ENCODE assay signal across 10 mouse cellular contexts in genomic region chr3:107536810-107537503, GRCm38 (mm10). TPM values are rescaled to one million over a fixed set of nuclear protein-coding genes. Genes with fewer than 3 reads are reported as not detected.
DNase-seq lines count a peak whose midpoint lies in the region; ATAC-seq lines count a peak whose summit lies in the region.
"Had no signal": no experiment of that assay in that cellular context is flagged by ENCODE, and none has a peak within 500 bp of the region (broad histone marks: within the 10 kb centered on the region; RNA-seq: fewer than 3 reads in every experiment).

No protein-coding gene starts in this region.

- H3K4me2 ChIP-seq in heart, embryonic 11.5 days: peak overlapping the region; percentile 58
- peak overlapping the region; percentile 48 for H3K4me2 ChIP-seq in stomach, embryonic 16.5 days (ENCODE audit: low read depth, low read length)

- H3K9ac ChIP-seq in heart, embryonic 11.5 days (ENCODE audit: low read depth, low read length): peak overlapping the region; percentile 61; the same call in 1 of the 2 replicates
- peak overlapping the region; percentile 61 for H3K9ac ChIP-seq in stomach, embryonic 16.5 days (ENCODE audit: low read length)

- DNase-seq in kidney, postnatal 10 days: peak; percentile 40
- no peak for DNase-seq in kidney, adult 18-20 months
- peak; percentile 60 for DNase-seq in embryo, embryonic 11 days
- peak; percentile 90 for DNase-seq in layer of hippocampus, adult 9-11 months
- peak; percentile 58 for DNase-seq in mesoderm, embryonic 11.5 days (ENCODE audit: low read depth, low spot score)

- peaks cover 13% of the 10 kb centered on the region; the same call in 1 of the 2 replicates for H3K4me1 ChIP-seq in heart, embryonic 11.5 days (ENCODE audit: control insufficient read depth, insufficient read depth, low read length)
- 0 out of 2 replicates have a peak, but pooled peaks cover 9% of the 10 kb centered on the region for H3K4me1 ChIP-seq in stomach, embryonic 16.5 days (ENCODE audit: control insufficient read depth, insufficient read depth, low read length)

- 5% methylated on average over 17 of the region's 17 CpGs for WGBS in heart, embryonic 11.5 days (ENCODE audit: insufficient replicate concordance)
- WGBS in stomach, embryonic 16.5 days: 5% methylated on average over 17 of the region's 17 CpGs

- H3K9me3 ChIP-seq in heart, embryonic 11.5 days (replicated peaks; ENCODE audit: control insufficient read depth, low read length): no peaks in the 10 kb centered on the region
- H3K9me3 ChIP-seq in stomach, embryonic 16.5 days (replicated peaks; ENCODE audit: control insufficient read depth, low read length): no peaks in the 10 kb centered on the region
- H3K9me3 ChIP-seq: G1E had no signal

- peaks cover 15% of the 10 kb centered on the region for H3K27me3 ChIP-seq in heart, embryonic 11.5 days (ENCODE audit: control insufficient read depth, insufficient read depth, low read length)
- 0 out of 2 replicates have a peak, but pooled peaks cover 4% of the 10 kb centered on the region for H3K27me3 ChIP-seq in stomach, embryonic 16.5 days (ENCODE audit: control insufficient read depth, insufficient read depth, low read length)

- H3K4me3 ChIP-seq in heart, embryonic 11.5 days (ENCODE audit: low read depth, low read length): peak overlapping the region; percentile 18
- H3K4me3 ChIP-seq in stomach, embryonic 16.5 days (replicated peaks; ENCODE audit: low read length): peak overlapping the region; percentile 25

- H3K36me3 ChIP-seq in heart, embryonic 11.5 days (ENCODE audit: control insufficient read depth, insufficient read depth, low read length): no peaks in the 10 kb centered on the region
- H3K36me3 ChIP-seq in stomach, embryonic 16.5 days (ENCODE audit: control insufficient read depth, insufficient read depth, low read length): no peaks in the 10 kb centered on the region
- H3K36me3 ChIP-seq: G1E had no signal

- ATAC-seq in heart, embryonic 11.5 days (replicated peaks; ENCODE audit: insufficient number of reproducible peaks, low FRiP score, low TSS enrichment): 0 out of 2 replicates have a peak, but pooled peaks have one; percentile 35
- ATAC-seq in stomach, embryonic 16.5 days (ENCODE audit: insufficient read depth, low FRiP score): peak; percentile 64; the same call in 1 of the 2 replicates
- ATAC-seq in megakaryocyte-erythroid progenitor cell, adult 5-6 weeks (replicated peaks; ENCODE audit: low FRiP score, low TSS enrichment, poor library complexity, severe bottlenecking): no peak

- no peak overlapping the region for H3K27ac ChIP-seq in heart, embryonic 11.5 days (ENCODE audit: low read depth, low read length)
- H3K27ac ChIP-seq in stomach, embryonic 16.5 days (ENCODE audit: low read length): peak overlapping the region; percentile 23; the same call in 1 of the 2 replicates

RNA-seq across cellular contexts. Expression of gene Ubl4b, which starts 17.9 kb away (rescaled TPM):
- not detected in 2 replicates for polyA plus RNA-seq in heart, embryonic 11.5 days (2014; fragmentation: Nextera tagmentation; extraction: Ambion mirVana)
- not detected in 2 replicates for polyA plus RNA-seq in stomach, embryonic 16.5 days (2015; fragmentation: Nextera tagmentation; extraction: Ambion mirVana)
- total RNA-seq in megakaryocyte-erythroid progenitor cell, adult 5-6 weeks (2014; fragmentation: Nextera tagmentation): not detected in 2 replicates
- not detected in 2 replicates for total RNA-seq in megakaryocyte-erythroid progenitor cell, adult 5-6 weeks (2017)
- total RNA-seq: heart, postnatal 36 days had no signal
- polyA plus RNA-seq: G1E had no signal

RNA-seq across cellular contexts. Expression of gene Slc6a17, which starts 19.1 kb away (rescaled TPM):
- 3.3 and 4.0 TPM in 2 replicates for polyA plus RNA-seq in heart, embryonic 11.5 days (2014; fragmentation: Nextera tagmentation; extraction: Ambion mirVana)
- polyA plus RNA-seq in stomach, embryonic 16.5 days (2015; fragmentation: Nextera tagmentation; extraction: Ambion mirVana): 2.1 and 2.2 TPM in 2 replicates
- not detected in 2 replicates for total RNA-seq in megakaryocyte-erythroid progenitor cell, adult 5-6 weeks (2014; fragmentation: Nextera tagmentation)
- total RNA-seq in megakaryocyte-erythroid progenitor cell, adult 5-6 weeks (2017): not detected in 2 replicates
- polyA plus RNA-seq: G1E had no signal

RNA-seq across cellular contexts. Expression of gene Alx3, which starts 57.9 kb away (rescaled TPM):
- polyA plus RNA-seq in heart, embryonic 11.5 days (2014; fragmentation: Nextera tagmentation; extraction: Ambion mirVana): 1.1 and 1.7 TPM in 2 replicates
- polyA plus RNA-seq in stomach, embryonic 16.5 days (2015; fragmentation: Nextera tagmentation; extraction: Ambion mirVana): 0.25 TPM in 1 of 2 replicates, not detected in the other
- total RNA-seq in megakaryocyte-erythroid progenitor cell, adult 5-6 weeks (2014; fragmentation: Nextera tagmentation): not detected in 2 replicates
- not detected in 2 replicates for total RNA-seq in megakaryocyte-erythroid progenitor cell, adult 5-6 weeks (2017)
- total RNA-seq: heart, postnatal 36 days had no signal
- polyA plus RNA-seq: G1E had no signal
